Mouse (Mus musculus) forelimb bud, embryonic 11.5 days (tissue): ENCODE measurements around the gene Snai1.

Experiments used
- DNase-seq: peaks from one replicate; pipeline ENCODE4 v3.0.0-alpha.2; 2012; ENCODE audit warnings: low read depth, low spot score

Snai1 gene

GRCm38 (mm10) chr2:167537476-167538297, at the start of gene Snai1:
TSS of gene Snai1 (plus strand) at chr2:167538195.
- DNase-seq: peak; percentile 98

DNA sequence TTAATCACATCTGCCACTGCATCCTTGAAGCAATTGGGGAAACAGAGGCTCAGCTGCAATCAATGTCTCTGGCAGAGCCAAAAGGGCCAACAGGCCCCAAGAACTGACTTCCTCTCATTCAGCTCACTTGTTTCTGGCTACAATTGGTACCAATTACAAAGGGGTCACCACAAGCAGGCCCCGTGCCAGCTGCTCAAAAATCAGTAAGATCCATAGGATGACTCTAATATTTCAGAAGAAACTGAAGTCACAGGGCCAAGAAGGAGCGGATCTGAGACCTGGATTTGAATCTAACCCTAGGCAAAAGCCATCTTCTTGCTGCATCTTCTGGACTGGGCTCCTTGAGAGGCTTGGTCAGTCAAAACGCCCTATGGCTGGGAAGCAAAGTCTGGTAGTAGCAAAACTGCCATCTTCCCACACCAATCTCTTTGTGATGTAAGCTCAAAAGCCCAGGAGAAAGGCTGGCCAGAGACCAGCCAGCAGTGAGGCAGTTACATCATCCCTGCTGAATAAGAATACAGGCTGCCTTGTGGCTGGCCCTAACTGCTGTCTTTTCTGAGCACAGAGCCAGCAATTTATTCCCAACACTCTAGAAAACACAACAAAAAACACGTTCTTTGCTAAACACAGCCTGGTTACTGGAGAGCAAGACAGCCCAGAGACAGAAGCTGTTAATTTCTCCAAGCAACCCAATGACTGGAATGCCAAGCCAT, 47.0 kb upstream of the Snai1 start:
- DNase-seq: no peak

- no peak for DNase-seq
These were observed 46.0 kb upstream of the Snai1 start, which contains the start of gene Rnf114 for GRCm38 (mm10) chr2:167491757-167492708. TSS of gene Rnf114 (plus strand) at chr2:167492645.

GRCm38 (mm10) chr2:167492713-167493636, 45.0 kb upstream of the Snai1 start, which contains the start of gene Spata2:
TSS of gene Spata2 (minus strand) at chr2:167492887.
- DNase-seq: peak; percentile 83

DNA sequence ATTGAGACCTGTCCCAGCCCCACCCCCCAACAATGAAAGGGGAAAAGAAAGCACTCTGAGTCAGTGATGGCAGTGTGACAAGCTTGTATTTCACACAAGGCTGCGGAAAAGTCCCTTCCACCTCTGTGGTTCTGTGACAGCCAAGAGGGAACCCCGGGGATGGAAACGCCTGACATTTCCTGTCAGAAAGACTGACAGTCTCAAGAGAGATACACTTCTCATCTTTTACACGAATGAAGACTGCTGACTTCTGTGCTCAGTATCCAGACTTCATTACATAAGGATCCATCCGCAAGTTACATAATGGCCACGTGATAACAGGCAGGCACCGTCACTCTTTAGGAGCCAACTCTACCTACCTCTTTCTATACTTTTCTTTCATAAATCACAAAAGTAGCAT, 41.6 kb upstream of the Snai1 start:
- no peak for DNase-seq

DNA sequence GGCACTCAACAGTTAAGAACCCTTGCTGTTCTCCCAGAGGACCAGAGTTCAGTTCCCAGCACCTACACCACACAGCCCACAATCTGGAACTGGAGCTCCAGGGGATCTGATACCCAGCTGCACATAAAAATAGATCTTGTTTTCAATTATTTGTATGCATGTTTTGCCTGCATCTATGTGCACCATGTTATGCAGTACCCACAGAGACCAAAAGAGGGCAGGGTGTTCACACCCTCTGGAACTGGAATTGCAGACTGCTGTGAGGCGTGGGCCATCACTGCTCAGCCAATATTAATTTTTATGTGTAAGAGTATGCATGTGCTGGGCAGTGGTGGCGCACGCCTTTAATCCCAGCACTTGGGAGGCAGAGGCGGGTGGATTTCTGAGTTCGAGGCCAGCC, 40.7 kb upstream of the Snai1 start:
- DNase-seq: peak; percentile 37

DNA sequence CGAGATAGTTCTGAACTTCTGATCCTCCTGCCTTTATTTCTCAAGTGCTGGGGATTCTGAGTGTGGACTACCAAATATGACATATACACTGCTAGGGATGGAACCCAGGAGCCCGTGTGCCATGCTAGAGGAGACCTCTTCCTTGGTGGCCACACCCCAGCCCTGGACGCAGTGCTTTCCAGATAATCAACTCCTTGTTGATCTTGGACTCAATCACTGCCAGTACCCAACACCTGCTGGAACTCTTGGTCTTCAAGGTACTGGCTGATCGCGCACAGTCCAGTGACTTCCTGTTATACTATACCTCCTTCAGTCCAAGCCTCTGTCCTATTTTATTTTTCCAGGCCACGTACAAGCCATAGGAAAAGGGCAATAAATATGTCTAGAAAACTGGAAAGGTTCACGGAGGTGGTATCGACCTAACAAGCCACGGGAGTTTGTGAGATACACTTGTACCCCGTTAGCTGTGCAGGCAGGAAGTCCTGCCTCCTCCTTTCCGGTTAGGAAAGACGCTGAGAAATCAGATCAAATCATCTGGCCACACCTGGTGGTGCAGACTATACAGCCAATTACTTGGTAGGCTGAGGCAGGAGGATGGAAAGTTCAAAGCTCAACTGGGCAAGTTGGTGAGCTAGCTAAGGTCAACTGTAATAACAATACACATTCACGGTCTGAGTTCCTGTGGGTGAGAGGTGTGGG, 35.3 kb upstream of the Snai1 start:
- DNase-seq: no peak

- DNase-seq: peak; percentile 85
These were observed 34.6 kb upstream of the Snai1 start for GRCm38 (mm10) chr2:167503253-167503895.

DNA sequence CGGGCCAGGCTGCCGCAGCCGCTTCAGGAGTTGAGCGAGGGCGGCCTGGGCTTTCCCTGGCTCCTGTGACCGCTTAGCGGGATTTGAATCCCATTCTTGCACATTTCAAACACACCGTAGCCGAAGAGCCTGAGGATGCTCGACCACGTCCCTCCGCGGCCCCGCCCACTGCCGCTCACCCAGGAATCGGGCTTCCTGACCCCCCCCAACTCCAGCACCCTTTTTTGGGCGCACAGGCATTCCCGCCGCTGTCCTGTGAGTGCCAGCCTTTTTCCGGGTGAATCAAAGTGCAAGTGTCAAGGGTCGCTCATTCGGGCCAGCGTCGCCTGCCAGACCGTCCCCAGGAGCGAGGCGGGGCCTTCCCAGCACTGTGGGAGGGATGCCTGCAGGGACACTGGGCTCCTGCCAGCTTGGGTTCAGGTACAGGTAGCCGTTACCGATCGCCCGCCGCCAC, 34.1 kb upstream of the Snai1 start:
- no peak for DNase-seq

DNA sequence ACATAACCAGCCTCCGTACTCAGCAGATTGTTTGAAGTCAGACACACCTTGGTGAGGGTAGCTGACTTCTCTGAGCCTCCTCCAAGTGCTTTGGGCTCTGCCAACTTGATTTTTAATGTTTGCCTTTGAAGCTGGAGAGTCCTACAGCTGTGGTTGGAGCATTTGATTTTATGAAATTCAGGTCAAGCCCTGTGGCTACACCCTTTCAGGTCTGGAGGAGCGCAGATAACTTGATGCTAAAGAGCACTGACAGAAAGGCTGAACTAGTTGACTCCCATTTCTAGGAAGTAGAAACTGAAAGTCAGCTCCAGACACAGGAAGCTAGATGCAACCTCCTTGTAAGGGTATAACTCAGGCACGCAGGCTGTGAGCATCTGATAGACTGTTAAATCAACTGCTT, 32.9 kb upstream of the Snai1 start:
- DNase-seq: no peak

- DNase-seq: no peak
These were observed 31.3 kb upstream of the Snai1 start for GRCm38 (mm10) chr2:167506546-167507260.

- DNase-seq: no peak
These were observed 30.1 kb upstream of the Snai1 start for GRCm38 (mm10) chr2:167507719-167508385.

DNA sequence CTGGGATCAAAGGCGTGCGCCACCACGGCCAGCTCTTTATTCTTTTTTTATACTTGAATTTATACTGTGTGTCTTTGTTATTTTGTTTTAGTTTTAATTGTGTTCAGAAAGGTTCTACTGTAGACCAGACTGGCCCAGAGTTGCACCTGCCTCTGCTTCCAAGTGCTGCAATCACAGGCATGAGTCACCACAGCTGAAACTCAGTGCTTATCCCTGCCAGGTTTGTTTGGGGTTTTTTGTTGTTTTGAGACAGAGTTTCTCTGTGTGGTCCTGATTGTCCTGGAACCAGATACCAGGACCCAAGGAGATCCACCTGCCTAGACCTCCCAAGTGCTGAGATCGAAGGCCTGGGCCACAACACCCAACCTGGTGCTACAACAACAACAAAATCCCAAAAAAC, 29.4 kb upstream of the Snai1 start:
- DNase-seq: no peak

GRCm38 (mm10) chr2:167510485-167510884, 27.5 kb upstream of the Snai1 start:
- DNase-seq: no peak

GRCm38 (mm10) chr2:167512365-167512764, 25.6 kb upstream of the Snai1 start:
- DNase-seq: no peak

DNA sequence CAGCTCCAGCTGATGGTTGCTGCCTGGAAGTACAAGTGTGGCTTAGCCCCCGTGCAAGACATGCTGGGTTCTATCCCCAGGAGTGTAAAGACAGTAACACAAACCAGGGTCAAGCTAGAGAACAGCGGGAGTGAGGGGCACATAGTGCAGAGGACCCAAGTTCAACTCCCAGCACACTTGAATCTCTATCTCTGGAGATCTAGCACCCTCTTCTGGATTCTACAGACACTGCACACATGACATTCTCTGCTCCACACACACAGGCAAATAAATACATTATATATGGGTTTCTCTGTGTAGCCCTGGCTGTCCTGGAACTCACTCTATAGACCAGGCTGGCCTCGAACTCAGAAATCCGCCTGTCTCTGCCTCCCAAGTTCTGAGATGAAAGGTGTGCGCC, 25.0 kb upstream of the Snai1 start:
- DNase-seq: no peak

- no peak for DNase-seq
These were observed 23.4 kb upstream of the Snai1 start for GRCm38 (mm10) chr2:167514641-167515040.

GRCm38 (mm10) chr2:167515688-167516087, 22.3 kb upstream of the Snai1 start:
- no peak for DNase-seq
